Mouse (Mus musculus) intestine, embryonic 16.5 days (tissue): ENCODE data around the gene Tmem222. TPM values are rescaled to one million over a fixed set of nuclear protein-coding genes. Genes with fewer than 3 reads are reported as not detected.

Experiments used
- ATAC-seq: fragments of 200-750 bp; cut with Nextera tagmentation; 2 replicates; pipeline ENCODE4 v1.8.0; 2017; ENCODE audit warnings: moderate TSS enrichment, moderate library complexity
- H3K27ac ChIP-seq: fragments of 300-500 bp; sonication (generic); 2 replicates; pipeline ENCODE4 v1.5.1; 2014; ENCODE audit warnings: mild to moderate bottlenecking, low read length
- H3K27me3 ChIP-seq: fragments of 300-500 bp; sonication (generic); replicated peaks from 2 replicates; pipeline ENCODE4 v1.6.1; 2014; ENCODE audit warnings: low read length, control low read depth, mixed read lengths; ENCODE audit not compliant: control insufficient read depth, insufficient read depth
- H3K36me3 ChIP-seq: fragments of 300-500 bp; sonication (generic); 2 replicates; pipeline ENCODE4 v1.6.1; 2014; ENCODE audit warnings: low read length, control low read depth; ENCODE audit not compliant: control insufficient read depth, insufficient read depth
- H3K4me1 ChIP-seq: fragments of 300-500 bp; sonication (generic); 2 replicates; pipeline ENCODE4 v1.6.1; 2014; ENCODE audit warnings: low read length, control low read depth, mixed read lengths; ENCODE audit not compliant: control insufficient read depth, insufficient read depth
- H3K4me2 ChIP-seq: fragments of 300-500 bp; sonication (generic); 2 replicates; pipeline ENCODE4 v1.6.1; 2014; ENCODE audit warnings: low read depth, low read length, control low read depth
- H3K4me3 ChIP-seq: fragments of 300-500 bp; sonication (generic); 2 replicates; pipeline ENCODE4 v1.5.1; 2014; ENCODE audit warnings: mild to moderate bottlenecking, low read length
- H3K9ac ChIP-seq: fragments of 300-500 bp; sonication (generic); 2 replicates; pipeline ENCODE4 v1.6.1; 2014; ENCODE audit warnings: low read depth, low read length
- H3K9me3 ChIP-seq: fragments of 300-500 bp; sonication (generic); 2 replicates; pipeline ENCODE4 v1.6.1; 2016; ENCODE audit warnings: low read length, control low read depth; ENCODE audit not compliant: control insufficient read depth
- WGBS: fragments of 180-500 bp; shearing (Covaris S2); extraction: QIAGEN DNeasy Blood & Tissue Kit; methylation state at CpG from one replicate; pipeline ENCODE4 v1.1.7; 2014; 5-methylcytosine and 5-hydroxymethylcytosine counted together
- polyA plus RNA-seq: library from polyadenylated mRNA; unstranded; fragments of >200 nt; fragmentation: Nextera tagmentation; extraction: Ambion mirVana; gene quantifications from 2 replicates; pipeline ENCODE4 v1.2.1, GENCODE M21; 2015

Tmem222 gene
- polyA plus RNA-seq, 1 experiment from 2014 or later: 75.7 TPM

DNA sequence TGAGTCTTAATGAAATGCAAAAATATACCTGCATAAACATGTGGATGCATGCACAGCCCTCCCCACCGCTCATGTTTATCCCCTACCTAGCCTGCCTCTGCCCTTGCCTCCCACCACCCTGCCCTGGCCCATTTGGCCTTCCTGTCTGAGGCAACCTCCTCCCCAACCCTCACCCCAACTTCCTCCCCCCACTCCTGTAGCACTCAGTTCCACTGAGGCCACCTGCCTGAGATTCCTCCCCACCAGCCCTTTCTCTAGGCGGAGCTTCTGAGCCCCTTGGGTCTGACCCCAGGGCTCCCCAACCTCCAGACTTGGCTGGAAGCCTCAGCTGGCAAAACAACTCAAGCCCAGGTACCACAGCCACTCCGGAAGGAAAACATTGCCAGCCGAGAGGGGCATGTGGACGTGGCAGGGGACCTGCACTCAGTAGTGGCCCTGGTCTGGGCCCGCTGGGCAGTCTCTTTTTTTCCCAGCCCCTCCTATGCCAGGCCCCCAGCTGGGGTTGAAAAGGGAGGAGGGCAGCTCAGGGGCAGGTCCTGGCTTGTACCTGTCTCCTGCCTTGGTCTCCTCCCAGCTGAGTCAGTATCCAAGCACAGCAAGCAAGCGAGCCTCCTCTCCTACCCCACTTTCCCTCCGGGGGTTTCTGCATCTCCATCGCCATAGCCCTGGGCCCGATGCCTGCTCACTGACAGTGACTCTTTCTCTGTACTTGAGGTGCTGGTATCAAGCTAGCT lies 15.8 kb downstream of the Tmem222 start:
- H3K4me3 ChIP-seq: no peak overlapping the region
- no peak for ATAC-seq
- peaks cover 8% of the 10 kb centered on the region for H3K4me1 ChIP-seq
- peaks cover 19% of the 10 kb centered on the region for H3K36me3 ChIP-seq
- H3K9ac ChIP-seq: no peak overlapping the region
- no peak overlapping the region for H3K27ac ChIP-seq
- H3K27me3 ChIP-seq: no peaks in the 10 kb centered on the region
- 54% methylated on average over 10 of the region's 10 CpGs for WGBS
- no peaks in the 10 kb centered on the region for H3K9me3 ChIP-seq
- H3K4me2 ChIP-seq: no peak overlapping the region

DNA sequence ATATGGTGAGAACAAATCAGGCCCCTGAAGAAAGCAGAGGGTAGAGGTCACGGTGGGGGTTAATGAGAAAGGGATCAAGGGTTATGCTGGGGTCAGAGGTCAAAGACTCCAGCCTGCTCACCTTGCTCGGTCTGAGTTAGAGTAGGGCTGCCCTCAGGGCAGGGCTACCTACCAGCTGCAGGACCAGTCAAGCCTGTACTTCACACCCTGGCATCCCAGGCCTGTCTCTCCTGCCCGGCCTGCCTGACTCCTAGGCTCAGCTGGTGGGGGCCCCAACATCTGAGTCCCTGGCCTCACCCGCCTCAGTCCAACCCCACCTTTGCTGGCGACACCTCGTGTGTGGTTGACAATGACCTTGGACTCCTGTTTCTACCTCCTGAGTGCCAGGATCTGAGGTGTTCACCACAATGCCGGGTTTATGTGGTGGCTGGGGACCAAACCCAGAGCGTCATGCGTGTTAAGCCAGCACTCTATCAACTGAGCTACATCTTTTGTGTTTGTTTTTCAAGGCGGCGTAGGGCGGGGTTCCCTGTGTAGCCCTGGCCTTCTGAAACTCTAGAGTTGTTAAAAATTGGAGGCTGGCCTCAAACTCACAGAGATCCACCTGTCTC lies 19.7 kb downstream of the Tmem222 start:
- Histone ChIP-seq H3K27me3 (peaks cover 9% of the 10 kb centered on the region; the same call in 1 of the 2 replicates), H3K4me1 (peaks cover 12% of the 10 kb centered on the region), H3K27ac (no peak overlapping the region), H3K9ac (no peak overlapping the region), H3K4me2 (no peak overlapping the region), H3K9me3 (no peaks in the 10 kb centered on the region), H3K36me3 (no peaks in the 10 kb centered on the region), H3K4me3 (no peak overlapping the region)
- WGBS: 61% methylated on average over 12 of the region's 12 CpGs
- peak; percentile 65 for ATAC-seq

DNA sequence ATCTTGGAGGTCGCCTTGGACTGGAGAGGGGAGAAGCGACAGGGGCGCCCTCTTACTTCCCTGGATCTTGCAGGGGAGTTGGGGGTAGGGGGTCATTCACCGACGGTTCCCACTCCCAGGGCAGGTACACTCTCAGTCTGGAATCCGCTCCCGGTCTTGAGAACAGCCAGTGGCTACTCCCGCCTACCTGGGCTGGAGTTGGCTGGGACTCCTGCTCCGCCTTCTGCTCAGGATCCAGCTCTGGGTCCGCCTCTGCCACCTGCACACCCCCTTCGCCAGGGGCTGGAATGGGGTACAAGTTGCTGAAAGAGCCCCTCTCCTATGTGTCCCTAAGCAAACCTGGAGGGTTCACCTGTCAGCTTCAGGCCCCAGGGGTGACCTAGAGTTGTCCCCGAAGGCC lies 20.4 kb downstream of the Tmem222 start:
- no peaks in the 10 kb centered on the region for H3K36me3 ChIP-seq
- H3K9ac ChIP-seq: peak overlapping the region; percentile 38; the same call in 1 of the 2 replicates
- H3K27me3 ChIP-seq: peaks cover 9% of the 10 kb centered on the region; the same call in 1 of the 2 replicates
- peak overlapping the region; percentile 20 for H3K4me3 ChIP-seq
- H3K9me3 ChIP-seq: no peaks in the 10 kb centered on the region
- WGBS: 31% methylated on average over 11 of the region's 12 CpGs
- ATAC-seq: peak; percentile 61
- no peak overlapping the region for H3K27ac ChIP-seq
- H3K4me2 ChIP-seq: peak overlapping the region; percentile 47
- peaks cover 12% of the 10 kb centered on the region for H3K4me1 ChIP-seq

DNA sequence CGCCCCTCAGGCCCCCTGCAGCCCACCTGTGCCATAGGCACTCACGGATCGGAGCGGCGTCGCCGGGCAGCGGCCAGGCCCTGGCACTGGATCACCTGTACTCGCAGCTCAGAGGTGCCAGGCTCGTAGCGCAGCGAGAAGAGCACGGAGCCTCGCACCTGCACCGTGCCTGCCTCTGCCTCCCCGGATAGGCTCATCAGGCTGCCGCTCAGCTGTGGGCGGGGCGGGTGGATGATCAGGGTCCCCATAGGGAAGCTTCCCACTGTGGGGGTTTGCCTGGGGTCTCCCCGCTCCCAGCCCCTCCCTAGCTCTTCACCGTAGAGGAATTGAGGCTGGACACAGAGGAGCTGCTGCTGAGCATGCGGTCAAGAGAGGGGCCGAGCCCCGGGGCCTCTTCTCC lies 20.8 kb downstream of the Tmem222 start:
- Histone ChIP-seq H3K9ac (peak overlapping the region; percentile 38; the same call in 1 of the 2 replicates), H3K9me3 (no peaks in the 10 kb centered on the region), H3K36me3 (no peaks in the 10 kb centered on the region), H3K4me1 (peaks cover 12% of the 10 kb centered on the region), H3K27me3 (peaks cover 11% of the 10 kb centered on the region; the same call in 1 of the 2 replicates), H3K4me3 (peak overlapping the region; percentile 20), H3K4me2 (peak overlapping the region; percentile 47), H3K27ac (no peak overlapping the region)
- ATAC-seq: peak; percentile 57
- 18% methylated on average over 24 of the region's 24 CpGs for WGBS

DNA sequence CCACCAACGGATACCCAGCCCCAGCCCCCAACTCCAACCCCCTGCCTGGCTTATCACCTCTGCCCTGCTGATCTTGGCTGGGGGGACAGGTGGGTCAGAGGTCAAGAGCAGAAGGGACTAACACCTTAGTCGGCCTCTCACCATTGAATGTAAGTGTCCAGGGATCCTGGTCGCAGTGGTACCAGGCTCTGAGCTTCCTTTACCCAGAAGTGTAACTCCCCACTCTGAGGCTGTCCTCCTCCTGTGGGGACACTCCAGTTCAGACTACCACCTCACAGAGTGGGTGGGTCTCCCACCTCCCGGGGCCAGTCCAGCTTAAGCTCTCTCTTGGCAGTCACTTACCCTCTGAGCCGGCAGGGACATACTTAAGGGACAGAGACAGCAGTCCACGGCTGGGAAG lies 22.2 kb downstream of the Tmem222 start:
- Histone ChIP-seq H3K4me2 (no peak overlapping the region), H3K27me3 (peaks cover 22% of the 10 kb centered on the region), H3K9me3 (no peaks in the 10 kb centered on the region), H3K36me3 (no peaks in the 10 kb centered on the region), H3K4me1 (peaks cover 25% of the 10 kb centered on the region), H3K4me3 (no peak overlapping the region), H3K9ac (no peak overlapping the region), H3K27ac (no peak overlapping the region)
- no peak for ATAC-seq
- WGBS: 65% methylated on average over 6 of the region's 6 CpGs

DNA sequence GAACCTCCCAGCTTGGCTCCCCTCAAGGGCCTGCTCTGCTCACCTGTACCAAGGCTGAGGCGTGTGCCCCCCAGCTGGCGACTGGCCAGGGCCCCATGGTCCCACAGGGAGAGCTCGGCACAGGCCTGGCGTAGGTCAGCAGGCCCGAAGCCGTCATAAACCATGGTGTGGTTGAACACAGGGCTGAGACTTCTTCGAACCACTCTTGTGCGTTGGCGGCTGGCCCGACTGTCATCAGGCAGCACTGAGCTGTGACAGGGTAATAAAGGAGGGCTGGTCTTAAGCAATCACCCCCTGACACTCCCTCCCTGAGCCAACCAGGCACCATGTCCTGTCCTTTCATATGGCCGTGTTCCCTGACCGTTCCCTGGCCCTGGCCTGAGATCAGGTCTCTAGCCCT lies 24.2 kb downstream of the Tmem222 start:
- peak; percentile 11; the same call in 1 of the 2 replicates for ATAC-seq
- Histone ChIP-seq H3K36me3 (no peaks in the 10 kb centered on the region), H3K4me2 (no peak overlapping the region), H3K27me3 (peaks cover 28% of the 10 kb centered on the region), H3K4me1 (peaks cover 27% of the 10 kb centered on the region), H3K4me3 (no peak overlapping the region), H3K9ac (no peak overlapping the region), H3K9me3 (no peaks in the 10 kb centered on the region), H3K27ac (no peak overlapping the region)
- WGBS: 56% methylated on average over 12 of the region's 12 CpGs

DNA sequence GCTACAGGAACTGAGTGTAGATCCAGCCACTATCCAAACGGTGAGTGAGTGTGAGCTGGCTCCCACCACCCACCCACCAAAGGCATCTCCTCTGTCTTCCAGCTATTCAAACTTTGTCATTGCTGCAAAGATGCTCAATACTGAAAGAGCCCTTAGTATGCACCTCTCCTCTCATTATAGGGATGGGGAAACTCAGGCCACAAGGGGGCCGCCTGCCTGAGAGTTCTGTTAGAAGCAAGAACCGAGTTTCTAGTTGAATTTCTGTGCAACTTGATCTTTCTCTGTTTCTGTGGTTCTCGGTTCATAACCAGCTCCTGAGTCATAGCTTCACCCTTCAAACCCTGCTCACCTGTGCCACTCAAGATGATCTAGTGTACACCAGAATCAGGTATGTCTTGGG lies 25.5 kb downstream of the Tmem222 start:
- no peaks in the 10 kb centered on the region for H3K9me3 ChIP-seq
- no peak overlapping the region for H3K9ac ChIP-seq
- no peaks in the 10 kb centered on the region for H3K36me3 ChIP-seq
- peaks cover 28% of the 10 kb centered on the region for H3K27me3 ChIP-seq
- peaks cover 19% of the 10 kb centered on the region for H3K4me1 ChIP-seq
- no peak overlapping the region for H3K4me3 ChIP-seq
- no peak for ATAC-seq
- H3K27ac ChIP-seq: no peak overlapping the region
- no peak overlapping the region for H3K4me2 ChIP-seq
- WGBS: 60% methylated on average over 4 of the region's 4 CpGs

DNA sequence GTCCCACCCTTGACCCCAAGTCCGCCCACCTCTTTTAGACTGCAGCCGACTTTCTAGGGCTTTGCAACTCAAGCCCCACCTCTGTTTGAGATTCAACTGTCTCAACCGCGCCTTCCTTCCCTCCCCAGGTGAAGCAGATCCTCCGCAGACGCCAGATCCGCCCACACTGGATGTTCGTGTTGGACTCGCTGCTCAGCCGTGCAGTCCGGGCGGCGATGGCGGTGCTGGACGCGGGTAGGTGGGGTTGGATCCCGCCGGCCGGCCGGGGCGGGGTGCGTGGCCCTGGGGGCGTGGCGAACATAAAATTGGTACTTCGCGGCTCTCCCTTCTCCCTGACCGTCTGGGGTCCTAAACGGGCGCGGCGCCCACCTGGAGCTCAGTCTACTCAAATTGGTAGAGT lies 26.4 kb downstream of the Tmem222 start:
- Histone ChIP-seq H3K27ac (no peak overlapping the region), H3K9ac (peak overlapping the region; percentile 58; the same call in 1 of the 2 replicates), H3K27me3 (peaks cover 25% of the 10 kb centered on the region), H3K9me3 (no peaks in the 10 kb centered on the region), H3K4me3 (peak overlapping the region; percentile 41), H3K4me2 (peak overlapping the region; percentile 77), H3K4me1 (peaks cover 19% of the 10 kb centered on the region), H3K36me3 (no peaks in the 10 kb centered on the region)
- WGBS: 4% methylated on average over 29 of the region's 31 CpGs
- peak; percentile 38; the same call in 1 of the 2 replicates for ATAC-seq

DNA sequence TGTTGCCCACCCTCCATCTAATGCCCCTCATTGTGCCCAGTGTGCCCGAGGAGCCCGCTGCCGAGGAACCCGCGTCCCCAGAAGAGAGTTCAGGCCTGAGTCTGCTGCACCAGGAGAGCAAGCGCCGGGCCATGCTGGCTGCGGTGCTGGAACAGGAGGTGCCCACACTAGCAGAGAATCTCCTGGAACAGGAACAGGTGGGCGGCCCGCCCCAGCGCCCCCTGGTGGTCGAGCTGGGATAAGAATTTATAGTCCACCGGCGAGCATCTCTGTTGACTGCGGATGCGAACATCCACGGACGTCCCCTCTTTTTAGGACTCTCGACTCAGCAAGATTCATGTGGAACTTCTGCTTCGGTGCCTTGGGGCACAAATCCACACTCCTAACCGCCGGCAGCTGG lies 27.0 kb downstream of the Tmem222 start:
- Histone ChIP-seq H3K9me3 (no peaks in the 10 kb centered on the region), H3K4me1 (peaks cover 19% of the 10 kb centered on the region), H3K9ac (peak overlapping the region; percentile 58; the same call in 1 of the 2 replicates), H3K36me3 (no peaks in the 10 kb centered on the region), H3K4me2 (peak overlapping the region; percentile 77), H3K27ac (no peak overlapping the region), H3K27me3 (peaks cover 22% of the 10 kb centered on the region), H3K4me3 (peak overlapping the region; percentile 41)
- ATAC-seq: peak; percentile 48
- WGBS: 4% methylated on average over 22 of the region's 22 CpGs
